Mouse (Mus musculus) fibroblast of lung, adult 2 months (primary cell): Measurements from ENCODE around the gene Ndst4.

Experiments used
- DNase-seq: peaks from one replicate; pipeline ENCODE4 v3.0.0-alpha.2; 2011; ENCODE audit warnings: low read depth

Gene Ndst4

GRCm38 (mm10) chr3:125403601-125404396 lies at the start of gene Ndst4:
Gene Ndst4, plus strand, starts transcription at chr3:125404076.
- no peak for DNase-seq

GRCm38 (mm10) chr3:125397443-125397842 lies 6.4 kb upstream of the Ndst4 start:
- no peak for DNase-seq

GRCm38 (mm10) chr3:125406456-125406855 lies 2.6 kb downstream of the Ndst4 start:
- DNase-seq, result no peak

GRCm38 (mm10) chr3:125406991-125407390 lies 3.1 kb downstream of the Ndst4 start:
- DNase-seq, result no peak

GRCm38 (mm10) chr3:125466894-125467652 lies 63.2 kb downstream of the Ndst4 start:
- no peak for DNase-seq

GRCm38 (mm10) chr3:125510102-125510501 lies 106.2 kb downstream of the Ndst4 start:
- DNase-seq, result no peak

GRCm38 (mm10) chr3:125533371-125533770 lies 129.5 kb downstream of the Ndst4 start:
- DNase-seq, result no peak

GRCm38 (mm10) chr3:125570602-125571001 lies 166.7 kb downstream of the Ndst4 start:
- no peak for DNase-seq

GRCm38 (mm10) chr3:125632233-125632632 lies 228.4 kb downstream of the Ndst4 start:
- no peak for DNase-seq

- DNase-seq, result no peak
Observed at GRCm38 (mm10) chr3:125655009-125655635, 251.2 kb downstream of the Ndst4 start.

GRCm38 (mm10) chr3:125660114-125660717 lies 256.3 kb downstream of the Ndst4 start:
- no peak for DNase-seq

- no peak for DNase-seq
Observed at GRCm38 (mm10) chr3:125660884-125661532, 257.1 kb downstream of the Ndst4 start.

GRCm38 (mm10) chr3:125673997-125674794 lies 270.3 kb downstream of the Ndst4 start:
- DNase-seq, result no peak

- DNase-seq, result no peak
Observed at GRCm38 (mm10) chr3:125675211-125675896, 271.5 kb downstream of the Ndst4 start.

GRCm38 (mm10) chr3:125678924-125679323 lies 275.0 kb downstream of the Ndst4 start:
- DNase-seq, result no peak

- DNase-seq, result no peak
Observed at GRCm38 (mm10) chr3:125683460-125684230, 279.8 kb downstream of the Ndst4 start.

GRCm38 (mm10) chr3:125684583-125684982 lies 280.7 kb downstream of the Ndst4 start:
- DNase-seq, result no peak

GRCm38 (mm10) chr3:125687601-125688000 lies 283.7 kb downstream of the Ndst4 start:
- no peak for DNase-seq

GRCm38 (mm10) chr3:125690948-125691347 lies 287.1 kb downstream of the Ndst4 start:
- no peak for DNase-seq

GRCm38 (mm10) chr3:125722953-125723352 lies 319.1 kb downstream of the Ndst4 start:
- DNase-seq, result no peak
